Mouse (Mus musculus): ENCODE results near the gene Kif6. TPM values are rescaled to one million over a fixed set of nuclear protein-coding genes. Genes with fewer than 3 reads are reported as not detected.

Gene Kif6
- 2.0 and 2.3 TPM in 2 replicates for polyA plus RNA-seq (2021; fragmentation: Nextera tagmentation)
- long read RNA-seq, experiment 1, partial matches to known transcripts: 0 of 5 reads
- long read RNA-seq, experiment 1, other reads (novel, unspliced or antisense): 3 of 5 reads
- long read RNA-seq, experiment 2, partial matches to known transcripts: 7 of 13 reads
- long read RNA-seq, experiment 2, other reads (novel, unspliced or antisense): 5 of 13 reads

DNA sequence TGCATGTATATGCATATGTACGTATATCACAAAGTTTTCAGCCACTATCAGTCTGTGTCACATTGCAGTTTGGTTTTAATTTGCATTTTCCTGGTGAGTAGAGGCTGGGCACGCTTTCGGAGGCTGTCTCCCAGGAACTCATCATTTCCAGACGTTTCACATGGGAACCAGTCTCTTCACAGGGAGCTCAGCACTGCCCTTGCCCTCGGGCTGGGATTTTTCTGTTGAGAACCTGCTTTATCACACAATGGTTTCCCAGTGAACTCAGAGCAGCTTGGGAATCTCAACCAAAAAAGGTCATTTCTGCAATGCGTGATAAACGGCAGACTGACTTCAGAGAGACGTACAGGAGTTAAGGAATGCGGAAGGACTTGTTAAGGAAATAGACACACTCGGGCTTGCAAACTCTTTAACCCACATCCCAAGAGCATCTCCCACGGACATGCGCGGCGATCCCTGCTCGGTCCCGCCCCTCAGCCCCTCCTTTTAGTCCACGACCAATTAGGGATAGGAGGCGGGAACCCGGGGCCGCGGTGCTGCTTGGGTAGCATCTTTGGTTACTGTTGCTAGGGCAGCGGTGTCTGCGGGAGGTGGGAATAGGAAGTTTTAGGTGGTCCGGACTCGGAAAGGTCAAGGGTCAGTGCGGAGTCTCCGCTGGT, at the start of gene Kif6:
Gene Kif6 (plus strand): TSS at position 560 of the 659 bp plus-strand sequence.

Other genes with a start within 250 kb of the Kif6 start
- gene Mocs1, start 186.8 kb upstream of the Kif6 start, polyA plus RNA-seq (2021; fragmentation: Nextera tagmentation): 3.8 and 4.5 TPM in 2 replicates
- 4.4 and 4.7 TPM in 2 replicates for gene Daam2, start 50.8 kb upstream of the Kif6 start, polyA plus RNA-seq (2021; fragmentation: Nextera tagmentation)

Measured in layer of hippocampus, adult 6 months (tissue).